Mouse (Mus musculus) neural tube, embryonic 14.5 days (tissue): ENCODE measurements around the gene Ifna6. TPM values are rescaled to one million over a fixed set of nuclear protein-coding genes. Genes with fewer than 3 reads are reported as not detected.

ENCODE experiments used
- polyA plus RNA-seq: library from polyadenylated mRNA; unstranded; fragments of >200 nt; fragmentation: Nextera tagmentation; extraction: Ambion mirVana; gene quantifications from 2 replicates; pipeline ENCODE4 v1.2.1, GENCODE M21; 2014

The Ifna6 gene
- polyA plus RNA-seq, 1 experiment from 2014 or later = not detected

Other genes starting within 250 kb of the Ifna6 start
- gene Ifna9, start 235.0 kb upstream of the Ifna6 start, polyA plus RNA-seq = not detected in 2 replicates
- gene Ifna12, start 224.0 kb upstream of the Ifna6 start, polyA plus RNA-seq = not detected in 2 replicates
- not detected in 2 replicates for gene C87499, start 193.0 kb upstream of the Ifna6 start, polyA plus RNA-seq
- gene Ifna13, start 183.0 kb upstream of the Ifna6 start, polyA plus RNA-seq = not detected in 2 replicates
- gene Ifna16, start 150.5 kb upstream of the Ifna6 start, polyA plus RNA-seq = not detected in 2 replicates
- not detected in 2 replicates for gene Ifna2, start 143.5 kb upstream of the Ifna6 start, polyA plus RNA-seq
- not detected in 2 replicates for gene Ifnab, start 136.1 kb upstream of the Ifna6 start, polyA plus RNA-seq
- gene Gm26566, start 105.6 kb upstream of the Ifna6 start, polyA plus RNA-seq = 1.6 and 2.6 TPM in 2 replicates
- 129 and 164 TPM in 2 replicates for gene Klhl9, start 105.0 kb upstream of the Ifna6 start, polyA plus RNA-seq
- not detected in 2 replicates for gene Gm13271, start 72.5 kb upstream of the Ifna6 start, polyA plus RNA-seq
- not detected in 2 replicates for gene Gm13283, start 67.3 kb upstream of the Ifna6 start, polyA plus RNA-seq
- not detected in 2 replicates for gene Gm13290, start 53.6 kb upstream of the Ifna6 start, polyA plus RNA-seq
- gene Gm13289, start 50.5 kb upstream of the Ifna6 start, polyA plus RNA-seq = not detected in 2 replicates
- gene Gm13272, start 47.6 kb upstream of the Ifna6 start, polyA plus RNA-seq = not detected in 2 replicates
- not detected in 2 replicates for gene Ifnz, start 45.3 kb upstream of the Ifna6 start, polyA plus RNA-seq
- gene Gm13276, start 41.7 kb upstream of the Ifna6 start, polyA plus RNA-seq = not detected in 2 replicates
- gene Gm13277, start 38.8 kb upstream of the Ifna6 start, polyA plus RNA-seq = not detected in 2 replicates
- gene Gm13278, start 35.9 kb upstream of the Ifna6 start, polyA plus RNA-seq = not detected in 2 replicates
- gene Gm13275, start 32.9 kb upstream of the Ifna6 start, polyA plus RNA-seq = not detected in 2 replicates
- gene Gm13279, start 30.0 kb upstream of the Ifna6 start, polyA plus RNA-seq = not detected in 2 replicates
- gene Gm13285, start 27.8 kb upstream of the Ifna6 start, polyA plus RNA-seq = not detected in 2 replicates
- gene Gm13287, start 24.2 kb upstream of the Ifna6 start, polyA plus RNA-seq = not detected in 2 replicates
- gene Gm13288, start 21.9 kb upstream of the Ifna6 start, polyA plus RNA-seq = not detected in 2 replicates
- gene Ifna7, start 11.2 kb upstream of the Ifna6 start, polyA plus RNA-seq = not detected in 2 replicates
- not detected in 2 replicates for gene Ifna11, start 7.5 kb upstream of the Ifna6 start, polyA plus RNA-seq
- not detected in 2 replicates for gene Ifna5, start 8.1 kb downstream of the Ifna6 start, polyA plus RNA-seq
- not detected in 2 replicates for gene Ifna4, start 14.4 kb downstream of the Ifna6 start, polyA plus RNA-seq
- gene Ifna1, start 22.7 kb downstream of the Ifna6 start, polyA plus RNA-seq = not detected in 2 replicates
- gene Ifne, start 52.8 kb downstream of the Ifna6 start, polyA plus RNA-seq = not detected in 2 replicates